In genomic region chr4:149936921-149937320, GRCm38 (mm10) we compare ENCODE assay signal across 17 mouse cellular contexts. TPM values are rescaled to one million over a fixed set of nuclear protein-coding genes. Genes with fewer than 3 reads are reported as not detected.
A peak's percentile ranks its signal among the peaks of the same experiment; 100 is the strongest.
DNase-seq lines count a peak whose midpoint lies in the region; ATAC-seq and TF ChIP-seq lines count a peak whose summit lies in the region.
"Had no signal": no experiment of that assay in that cellular context is flagged by ENCODE, and none has a peak within 500 bp of the region (broad histone marks: within the 10 kb centered on the region; RNA-seq: fewer than 3 reads in every experiment).

No protein-coding gene starts in this region.

- DNase-seq in heart, adult 2 months = peak in 1 of 2 experiments; percentile 47
- DNase-seq in heart, embryonic 10.5 days (ENCODE audit: low spot score) = no peak
- DNase-seq in lung, embryonic 14.5 days = no peak
- no peak for DNase-seq in lung, postnatal 4 days
- DNase-seq in R1 (ENCODE audit: low read depth, low spot score) (peak; percentile 86), adipocyte (ENCODE audit: low spot score) (no peak)
- DNase-seq in retina, postnatal 1 day = peak; percentile 86
- DNase-seq: cerebellum, postnatal 25 days; heart, postnatal 4 days; right cerebral cortex, postnatal 4 days had no signal

- no peaks in the 10 kb centered on the region for H3K27me3 ChIP-seq in heart, adult 2 months (ENCODE audit: control insufficient read depth, insufficient read depth, low read length)
- H3K27me3 ChIP-seq in heart, embryonic 10.5 days (ENCODE audit: insufficient read depth, poor library complexity, severe bottlenecking) = peaks cover 30% of the 10 kb centered on the region
- H3K27me3 ChIP-seq in lung, embryonic 14.5 days (ENCODE audit: insufficient read depth, low read length) = no peaks in the 10 kb centered on the region
- H3K27me3 ChIP-seq: embryonic facial prominence, embryonic 15.5 days; forebrain, embryonic 13.5 days; limb, embryonic 12.5 days; midbrain, embryonic 12.5 days had no signal

- H3K9me3 ChIP-seq in heart, embryonic 10.5 days = 0 out of 2 replicates have a peak, but pooled peaks cover 3% of the 10 kb centered on the region
- H3K9me3 ChIP-seq in lung, embryonic 14.5 days (ENCODE audit: low read depth, low read length) = no peaks in the 10 kb centered on the region
- H3K9me3 ChIP-seq: embryonic facial prominence, embryonic 15.5 days; forebrain, embryonic 13.5 days; midbrain, embryonic 12.5 days had no signal

- H3K4me3 ChIP-seq in heart, adult 2 months = no peak overlapping the region
- no peak overlapping the region for H3K4me3 ChIP-seq in heart, embryonic 10.5 days
- no peak overlapping the region for H3K4me3 ChIP-seq in lung, embryonic 14.5 days (ENCODE audit: low read depth, low read length)
- H3K4me3 ChIP-seq: embryonic facial prominence, embryonic 15.5 days; forebrain, embryonic 13.5 days; layer of hippocampus, adult 2 months; left cerebral cortex, adult 2 months; limb, embryonic 12.5 days; midbrain, embryonic 12.5 days had no signal

- 0 out of 2 replicates have a peak, but pooled peaks have one; percentile 46 for TF ChIP-seq EP300 in heart, adult 2 months (IDR thresholded peaks at IDR 0.05; ENCODE audit: insufficient read depth, low read depth, low read length)

- H3K27ac ChIP-seq in heart, adult 2 months = no peak overlapping the region; the same call in 1 of the 2 replicates
- H3K27ac ChIP-seq in heart, embryonic 10.5 days = no peak overlapping the region
- H3K27ac ChIP-seq in lung, embryonic 14.5 days (ENCODE audit: low read depth) = no peak overlapping the region
- H3K27ac ChIP-seq: embryonic facial prominence, embryonic 15.5 days; forebrain, embryonic 13.5 days; layer of hippocampus, adult 2 months; left cerebral cortex, adult 2 months; limb, embryonic 12.5 days; liver, embryonic 14.5 days; midbrain, embryonic 12.5 days had no signal

- no peaks in the 10 kb centered on the region for H3K36me3 ChIP-seq in heart, adult 2 months (ENCODE audit: control insufficient read depth, insufficient read depth, low read length)
- no peaks in the 10 kb centered on the region for H3K36me3 ChIP-seq in heart, embryonic 10.5 days
- no peaks in the 10 kb centered on the region for H3K36me3 ChIP-seq in lung, embryonic 14.5 days (ENCODE audit: insufficient read depth)
- H3K36me3 ChIP-seq: embryonic facial prominence, embryonic 15.5 days; midbrain, embryonic 12.5 days had no signal

- TF ChIP-seq CTCF in heart, adult 2 months (IDR thresholded peaks at IDR 0.05) = no peak
- TF ChIP-seq CTCF in lung, embryonic 14.5 days (IDR thresholded peaks at IDR 0.05; ENCODE audit: low read depth) = no peak

- peaks cover 19% of the 10 kb centered on the region for H3K4me1 ChIP-seq in heart, adult 2 months (ENCODE audit: control insufficient read depth, insufficient read depth, low read length)
- H3K4me1 ChIP-seq in heart, embryonic 10.5 days = peaks cover 45% of the 10 kb centered on the region
- H3K4me1 ChIP-seq in lung, embryonic 14.5 days (ENCODE audit: insufficient read depth) = peaks cover 7% of the 10 kb centered on the region; the same call in 1 of the 2 replicates
- H3K4me1 ChIP-seq: forebrain, embryonic 13.5 days; midbrain, embryonic 12.5 days had no signal

- H3K79me2 ChIP-seq in heart, adult 2 months (replicated peaks; ENCODE audit: control insufficient read depth, insufficient read depth, low read length) = peaks cover 4% of the 10 kb centered on the region; the same call in 1 of the 2 replicates

- 47% methylated on average over 5 of the region's 5 CpGs for WGBS in heart, adult 2 months
- WGBS in heart, embryonic 10.5 days = 36% methylated on average over 5 of the region's 5 CpGs
- 37% methylated on average over 5 of the region's 5 CpGs for WGBS in lung, embryonic 14.5 days

- H3K9ac ChIP-seq in heart, adult 2 months (ENCODE audit: low read depth, low read length) = no peak overlapping the region
- no peak overlapping the region for H3K9ac ChIP-seq in lung, embryonic 14.5 days
- H3K9ac ChIP-seq: embryonic facial prominence, embryonic 15.5 days; forebrain, embryonic 13.5 days; limb, embryonic 12.5 days; liver, embryonic 14.5 days; midbrain, embryonic 12.5 days had no signal

- TF ChIP-seq POLR2A in heart, adult 2 months (IDR thresholded peaks at IDR 0.05; ENCODE audit: insufficient read depth, low read depth, low read length) = no peak

- 0 out of 2 replicates have a peak, but pooled peaks have one; percentile 18 for ATAC-seq in lung, embryonic 14.5 days (ENCODE audit: insufficient read depth)
- ATAC-seq: forebrain, embryonic 13.5 days had no signal

- intact Hi-C loops in heart, adult 2 months (cut with DNase I) = loop anchor here (2.0 kb wide), 1 partner anchor 46 kb away; no protein-coding TSS in a partner anchor

- no peak overlapping the region for H3K4me2 ChIP-seq in lung, embryonic 14.5 days
- H3K4me2 ChIP-seq: embryonic facial prominence, embryonic 15.5 days; forebrain, embryonic 13.5 days; limb, embryonic 12.5 days; midbrain, embryonic 12.5 days had no signal

RNA-seq across cellular contexts. Expression of gene Spsb1, which starts 17.9 kb away (rescaled TPM):
- 10 to 100 TPM; 28.3 to 35.3 TPM for total RNA-seq in heart, adult 2 months (2021)
- 32.2 and 38.7 TPM in 2 replicates for polyA plus RNA-seq in heart, adult 2 months (2012; rRNA removed)
- 3.9 and 9.2 TPM in 2 replicates for polyA plus RNA-seq in heart, embryonic 10.5 days (2016; fragmentation: Nextera tagmentation; extraction: Ambion mirVana)
- 17.0 and 17.1 TPM in 2 replicates for polyA plus RNA-seq in lung, embryonic 14.5 days (2014; fragmentation: Nextera tagmentation; extraction: Ambion mirVana)

Comparison
In these comparisons a context has a peak if more than half of its experiments do, and no peak if none do; other contexts are left out.
1. DNase-seq: peak in R1 (single experiment) and retina, postnatal 1 day (single experiment); none in heart, embryonic 10.5 days (single experiment), lung, embryonic 14.5 days (single experiment), lung, postnatal 4 days (0 of 2) and adipocyte (single experiment).